Mouse (Mus musculus) embryonic fibroblast, embryonic 13.5 days (primary cell): Measurements from ENCODE around the gene Rpp40.

Experiments
- CTCF ChIP-seq: IDR thresholded peaks from 2 replicates; pipeline ENCODE4 v1.5.1; 2011; ENCODE audit warnings: mild to moderate bottlenecking, control low read depth, low read length, moderate library complexity, borderline replicate concordance; ENCODE audit not compliant: insufficient read depth
- POLR2A ChIP-seq: IDR thresholded peaks from 2 replicates; pipeline ENCODE4 v1.6.1; 2011; ENCODE audit warnings: low read depth, mild to moderate bottlenecking, control low read depth, low read length, moderate library complexity

GRCm38 (mm10) chr13:35949814-35950455, 43.8 kb upstream of the Rpp40 start:
- TF ChIP-seq CTCF = no peak
- no peak for TF ChIP-seq POLR2A
